Mouse (Mus musculus): ENCODE results near the gene Lyrm4.
"Not testable (repeated sequence)": the region's sequence is repeated elsewhere in the genome, so short reads cannot be mapped to it uniquely, and the experiment has no call there.

Lyrm4 gene

GRCm38 (mm10) chr13:35995231-35995630 lies 122.1 kb downstream of the Lyrm4 start:
- no peak for DNase-seq (ENCODE audit: low spot score in 2 of 2)

- DNase-seq (ENCODE audit: low spot score in 2 of 2): peak; percentile 49 to 78
These were observed 123.3 kb downstream of the Lyrm4 start for GRCm38 (mm10) chr13:35994067-35994466.

- not testable (repeated sequence) for DNase-seq (ENCODE audit: low spot score in 2 of 2)
These were observed 126.1 kb downstream of the Lyrm4 start for GRCm38 (mm10) chr13:35991185-35991584.

- no peak for DNase-seq (ENCODE audit: low spot score in 2 of 2)
These were observed 128.0 kb downstream of the Lyrm4 start for GRCm38 (mm10) chr13:35989329-35989728.

GRCm38 (mm10) chr13:35982985-35983384 lies 134.3 kb downstream of the Lyrm4 start:
- DNase-seq (ENCODE audit: low spot score in 2 of 2): no peak

- no peak for DNase-seq (ENCODE audit: low spot score in 2 of 2)
These were observed 136.9 kb downstream of the Lyrm4 start for GRCm38 (mm10) chr13:35980471-35980870.

GRCm38 (mm10) chr13:35976912-35977311 lies 140.4 kb downstream of the Lyrm4 start:
- no peak for DNase-seq (ENCODE audit: low spot score in 2 of 2)

- no peak for DNase-seq (ENCODE audit: low spot score in 2 of 2)
These were observed 147.5 kb downstream of the Lyrm4 start for GRCm38 (mm10) chr13:35969829-35970228.

- DNase-seq (ENCODE audit: low spot score in 2 of 2): no peak
These were observed 147.9 kb downstream of the Lyrm4 start for GRCm38 (mm10) chr13:35969431-35969721.

GRCm38 (mm10) chr13:35968719-35969430 lies 148.5 kb downstream of the Lyrm4 start:
- peak; percentile 13 to 18 for DNase-seq (ENCODE audit: low spot score in 2 of 2)

GRCm38 (mm10) chr13:35968131-35968718 lies 149.1 kb downstream of the Lyrm4 start:
- DNase-seq (ENCODE audit: low spot score in 2 of 2): no peak

GRCm38 (mm10) chr13:35967690-35968089 lies 149.6 kb downstream of the Lyrm4 start:
- DNase-seq (ENCODE audit: low spot score in 2 of 2): no peak

- peak in 1 of 2 experiments; percentile 15 for DNase-seq (ENCODE audit: low spot score in 2 of 2)
These were observed 153.7 kb downstream of the Lyrm4 start for GRCm38 (mm10) chr13:35963583-35963982.

- no peak for DNase-seq (ENCODE audit: low spot score in 2 of 2)
These were observed 157.8 kb downstream of the Lyrm4 start for GRCm38 (mm10) chr13:35959391-35960067.

- no peak for DNase-seq (ENCODE audit: low spot score in 2 of 2)
These were observed 158.8 kb downstream of the Lyrm4 start, which contains the start of gene Ppp1r3g for GRCm38 (mm10) chr13:35958539-35958938. Gene Ppp1r3g (plus strand): TSS chr13:35958839.

- no peak for DNase-seq (ENCODE audit: low spot score in 2 of 2)
These were observed 167.4 kb downstream of the Lyrm4 start for GRCm38 (mm10) chr13:35949814-35950455.

GRCm38 (mm10) chr13:35947354-35948000 lies 169.8 kb downstream of the Lyrm4 start:
- peak; percentile 43 to 63 for DNase-seq (ENCODE audit: low spot score in 2 of 2)

GRCm38 (mm10) chr13:35946659-35947353 lies 170.5 kb downstream of the Lyrm4 start:
- no peak for DNase-seq (ENCODE audit: low spot score in 2 of 2)

GRCm38 (mm10) chr13:35940934-35941333 lies 176.4 kb downstream of the Lyrm4 start:
- no peak for DNase-seq (ENCODE audit: low spot score in 2 of 2)

GRCm38 (mm10) chr13:35939871-35940665 lies 177.3 kb downstream of the Lyrm4 start:
- DNase-seq (ENCODE audit: low spot score in 2 of 2): no peak
